Mouse (Mus musculus) CH12.LX (cell line): ENCODE results near the gene Glb1.

ENCODE experiments used
- CHD1 ChIP-seq: IDR thresholded peaks from 2 replicates; pipeline ENCODE4 v1.6.1; 2012; ENCODE audit warnings: low read depth, low read length, improper control_type of control experiment, inconsistent platforms
- CHD2 ChIP-seq: IDR thresholded peaks from 2 replicates; pipeline ENCODE4 v1.6.1; 2011; ENCODE audit warnings: low read length, improper control_type of control experiment
- CTCF ChIP-seq, 2 experiments: IDR thresholded peaks in 1 of 2; conservative IDR thresholded peaks in 1 of 2; 2 replicates each; pipeline ENCODE4 v1.5.1; 2011 to 2012; ENCODE audit warnings: low read depth in 2 of 2, low read length in 2 of 2, improper control_type of control experiment in 1 of 2, inconsistent platforms in 1 of 2, mild to moderate bottlenecking in 1 of 2, moderate library complexity in 1 of 2
- ELF1 ChIP-seq: IDR thresholded peaks from 2 replicates; pipeline ENCODE4 v1.6.1; 2014; ENCODE audit warnings: low read depth, mild to moderate bottlenecking, inconsistent platforms, low read length, improper control_type of control experiment
- ETS1 ChIP-seq: conservative IDR thresholded peaks from 2 replicates; pipeline ENCODE4 v1.6.1; 2012; ENCODE audit warnings: low read depth, mild to moderate bottlenecking, inconsistent platforms, low read length, improper control_type of control experiment, moderate library complexity
- JUND ChIP-seq: conservative IDR thresholded peaks from 2 replicates; pipeline ENCODE4 v1.6.1; 2011; ENCODE audit warnings: low read depth, low read length, improper control_type of control experiment
- MAX ChIP-seq: IDR thresholded peaks from 2 replicates; pipeline ENCODE4 v1.6.1; 2011; ENCODE audit warnings: low read length, improper control_type of control experiment
- POLR2A ChIP-seq: IDR thresholded peaks from 2 replicates; pipeline ENCODE4 v1.6.1; 2011; ENCODE audit warnings: low read depth, mild to moderate bottlenecking, improper control_type of control experiment, low read length
- RCOR1 ChIP-seq: conservative IDR thresholded peaks from 2 replicates; pipeline ENCODE4 v1.6.1; 2012; ENCODE audit warnings: low read depth, mild to moderate bottlenecking, inconsistent platforms, low read length, improper control_type of control experiment
- UBTF ChIP-seq: IDR thresholded peaks from 2 replicates; pipeline ENCODE4 v1.6.1; 2012; ENCODE audit warnings: low read depth, mild to moderate bottlenecking, inconsistent platforms, low read length, improper control_type of control experiment, moderate library complexity
- ZC3H11A ChIP-seq: IDR thresholded peaks from 2 replicates; pipeline ENCODE4 v1.6.1; 2012; ENCODE audit warnings: low read depth, mild to moderate bottlenecking, inconsistent platforms, low read length, improper control_type of control experiment

GRCm38 (mm10) chr9:114400949-114401684, at the start of gene Glb1, which contains the start of gene Tmppe:
- peak in 1 of 2 experiments; percentile 38; a peak in 2 of 4 replicates for TF ChIP-seq CTCF (conservative IDR thresholded peaks at IDR 0.05 in 1 of 2, IDR thresholded peaks at IDR 0.05 in 1 of 2; ENCODE audit: low read depth in 2 of 2, low read length in 2 of 2)
- TF ChIP-seq POLR2A, result peak; percentile 85
- TF ChIP-seq CHD1, result no peak; the same call in 1 of the 2 replicates
- no peak for TF ChIP-seq CHD2
- peak; percentile 97; the same call in 1 of the 2 replicates for TF ChIP-seq MAX
- TF ChIP-seq ETS1, result peak; percentile 67
- no peak for TF ChIP-seq JUND
- TF ChIP-seq ZC3H11A, result no peak
- peak; percentile 81 for TF ChIP-seq ELF1
- peak; percentile 35; the same call in 1 of the 2 replicates for TF ChIP-seq UBTF
- no peak for TF ChIP-seq RCOR1
